Mouse (Mus musculus) cerebellum, adult 9-11 months (tissue): ENCODE measurements around the gene Fam83e.

Experiments
- DNase-seq: peaks from one replicate; pipeline ENCODE4 v3.0.0; 2022

Fam83e gene

GRCm38 (mm10) chr7:45715741-45716459 lies 5.1 kb upstream of the Fam83e start:
- peak; percentile 67 for DNase-seq

- DNase-seq, result peak; percentile 43
Observed at GRCm38 (mm10) chr7:45716460-45716857, 4.6 kb upstream of the Fam83e start.

GRCm38 (mm10) chr7:45716952-45717917 lies 3.8 kb upstream of the Fam83e start:
- peak; percentile 45 for DNase-seq

GRCm38 (mm10) chr7:45717918-45718297 lies 3.1 kb upstream of the Fam83e start, which contains the start of gene Sphk2:
Gene Sphk2 (minus strand): TSS chr7:45718002.
- peak; percentile 98 for DNase-seq

- no peak for DNase-seq
Observed at GRCm38 (mm10) chr7:45718331-45718730, 2.7 kb upstream of the Fam83e start.

- DNase-seq, result peak; percentile 61
Observed at GRCm38 (mm10) chr7:45719180-45719579, 1.8 kb upstream of the Fam83e start.

- DNase-seq, result peak; percentile 59
Observed at GRCm38 (mm10) chr7:45719738-45720412, 1.1 kb upstream of the Fam83e start.

GRCm38 (mm10) chr7:45721234-45721571 lies 191 bp downstream of the Fam83e start:
- DNase-seq, result no peak

GRCm38 (mm10) chr7:45721642-45722347 lies 783 bp downstream of the Fam83e start:
- DNase-seq, result peak; percentile 63

GRCm38 (mm10) chr7:45722348-45722713 lies 1.3 kb downstream of the Fam83e start:
- DNase-seq, result peak; percentile 67

- DNase-seq, result peak; percentile 39
Observed at GRCm38 (mm10) chr7:45723301-45723700, 2.3 kb downstream of the Fam83e start.

- DNase-seq, result no peak
Observed at GRCm38 (mm10) chr7:45723781-45724180, 2.8 kb downstream of the Fam83e start.

- DNase-seq, result no peak
Observed at GRCm38 (mm10) chr7:45725151-45725550, 4.1 kb downstream of the Fam83e start.

GRCm38 (mm10) chr7:45725713-45726112 lies 4.7 kb downstream of the Fam83e start, which contains the start of gene Spaca4:
Gene Spaca4 (minus strand): TSS chr7:45725813.
- DNase-seq, result no peak

- no peak for DNase-seq
Observed at GRCm38 (mm10) chr7:45726419-45726818, 5.4 kb downstream of the Fam83e start.

GRCm38 (mm10) chr7:45727625-45728024 lies 6.6 kb downstream of the Fam83e start:
- DNase-seq, result no peak

- no peak for DNase-seq
Observed at GRCm38 (mm10) chr7:45730727-45731431, 9.9 kb downstream of the Fam83e start.

- no peak for DNase-seq
Observed at GRCm38 (mm10) chr7:45733477-45733876, 12.5 kb downstream of the Fam83e start.

- DNase-seq, result peak; percentile 81
Observed at GRCm38 (mm10) chr7:45739162-45739763, 18.3 kb downstream of the Fam83e start.

- no peak for DNase-seq
Observed at GRCm38 (mm10) chr7:45739820-45740219, 18.8 kb downstream of the Fam83e start.

GRCm38 (mm10) chr7:45741308-45741707 lies 20.3 kb downstream of the Fam83e start:
- no peak for DNase-seq

GRCm38 (mm10) chr7:45741777-45742176 lies 20.8 kb downstream of the Fam83e start:
- no peak for DNase-seq
